Mouse (Mus musculus): ENCODE measurements at regions not wholly inside any gene's neighbourhood (a gene's known extent, or its start where the extent isn't known, plus 50 kb on each side); places are given as distances from the start of the nearest gene placed in this dataset.

GRCm38 (mm10) chr12:70649691-70650090 lies 175.6 kb upstream of the Frmd6 start:
- TF ChIP-seq CTCF (IDR thresholded peaks at IDR 0.05; ENCODE audit: control insufficient read depth, insufficient read depth, low read length) (no peak), POLR2A (IDR thresholded peaks at IDR 0.05; ENCODE audit: borderline replicate concordance, control insufficient read depth, low read depth, low read length) (no peak)
